Mouse (Mus musculus) gastrocnemius, adult 8-10 months (tissue): Measurements from ENCODE around the gene Rfx7. TPM values are rescaled to one million over a fixed set of nuclear protein-coding genes. Genes with fewer than 3 reads are reported as not detected.
"Not testable (repeated sequence)": the region's sequence is repeated elsewhere in the genome, so short reads cannot be mapped to it uniquely, and the experiment has no call there.

Experiments used
- DNase-seq, 2 experiments: peaks; one replicate each; pipeline ENCODE4 v3.0.0; 2022; ENCODE audit warnings: low spot score in 2 of 2
- total RNA-seq, 4 experiments: library from RNA; stranded (reverse); gene quantifications; 2 replicates each; pipeline ENCODE4 v1.2.4; 2022

Rfx7 gene
- total RNA-seq, 4 experiments from 2014 or later = 17.4 to 23.3 (median 19.9) TPM

GRCm38 (mm10) chr9:72638951-72639842 lies 107.2 kb downstream of the Rfx7 start:
- no peak for DNase-seq

- DNase-seq = peak; percentile 86 to 90
Observed at GRCm38 (mm10) chr9:72639843-72640621, 108.0 kb downstream of the Rfx7 start.

- DNase-seq = no peak
Observed at GRCm38 (mm10) chr9:72640642-72641041, 108.6 kb downstream of the Rfx7 start.

DNA sequence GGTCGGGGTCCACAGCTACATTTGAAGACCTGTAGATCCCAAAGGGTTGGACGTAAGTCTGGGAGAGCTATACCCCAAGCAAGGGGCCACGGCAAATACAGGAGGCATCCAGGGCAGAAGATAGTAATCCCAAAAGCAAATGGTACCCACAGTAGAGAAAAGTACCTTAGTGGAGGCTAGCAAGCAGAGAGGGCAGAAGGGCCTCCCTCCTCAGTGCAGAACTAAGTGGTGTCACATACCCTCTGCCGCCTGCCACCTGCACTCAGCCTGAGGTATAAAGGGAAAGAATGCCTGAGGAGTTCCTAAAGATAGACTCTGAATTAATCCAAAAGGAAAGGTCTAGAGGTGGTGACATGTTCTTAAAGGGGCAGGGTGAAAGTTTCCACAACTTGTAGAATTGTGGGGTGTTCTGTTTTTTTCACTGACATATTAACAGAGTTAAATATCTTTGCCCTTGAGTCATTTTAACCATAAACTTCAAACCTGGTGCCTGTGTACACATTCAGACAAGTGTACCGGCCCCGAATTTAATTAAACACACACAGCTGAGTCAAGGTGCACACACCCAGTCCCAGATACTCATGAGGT lies 109.1 kb downstream of the Rfx7 start:
- peak in 1 of 2 experiments; percentile 53 for DNase-seq

GRCm38 (mm10) chr9:72642756-72643447 lies 110.9 kb downstream of the Rfx7 start:
- DNase-seq = not testable (repeated sequence)

GRCm38 (mm10) chr9:72643651-72644417 lies 111.8 kb downstream of the Rfx7 start:
- no peak for DNase-seq

DNA sequence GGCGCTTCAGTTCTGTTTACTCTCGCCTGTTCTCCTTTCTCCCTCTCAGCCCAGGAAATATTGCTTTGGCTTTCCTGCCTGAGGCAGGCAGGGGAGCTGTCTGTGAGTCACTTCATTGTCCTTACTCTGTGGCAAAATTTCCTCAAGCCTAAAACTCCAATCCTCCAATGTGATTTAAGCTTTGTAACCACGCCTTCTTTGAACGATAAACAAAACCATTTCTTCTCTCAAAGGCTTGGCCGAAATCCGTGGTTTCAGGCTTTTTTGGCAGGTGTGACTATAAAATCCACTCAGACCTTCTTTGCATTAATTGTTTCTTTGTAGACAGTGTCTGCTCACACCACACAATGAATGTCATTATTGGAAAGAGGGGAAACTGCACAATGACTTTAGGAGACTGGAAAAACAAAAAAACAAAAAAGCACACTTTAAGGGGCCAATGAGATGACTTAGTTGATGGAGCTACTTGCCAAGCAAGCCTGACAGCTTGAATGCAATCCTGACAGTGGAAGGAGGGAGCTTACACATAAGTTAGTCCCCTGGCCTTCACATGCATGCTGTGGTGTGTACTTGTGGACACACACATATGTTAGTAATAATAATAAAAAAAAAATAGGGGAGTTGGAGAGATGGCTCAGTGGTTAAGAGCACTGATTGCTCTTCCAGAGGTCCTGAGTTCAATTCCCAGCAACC lies 112.5 kb downstream of the Rfx7 start:
- DNase-seq = no peak

GRCm38 (mm10) chr9:72649781-72650180 lies 117.7 kb downstream of the Rfx7 start:
- no peak for DNase-seq

DNA sequence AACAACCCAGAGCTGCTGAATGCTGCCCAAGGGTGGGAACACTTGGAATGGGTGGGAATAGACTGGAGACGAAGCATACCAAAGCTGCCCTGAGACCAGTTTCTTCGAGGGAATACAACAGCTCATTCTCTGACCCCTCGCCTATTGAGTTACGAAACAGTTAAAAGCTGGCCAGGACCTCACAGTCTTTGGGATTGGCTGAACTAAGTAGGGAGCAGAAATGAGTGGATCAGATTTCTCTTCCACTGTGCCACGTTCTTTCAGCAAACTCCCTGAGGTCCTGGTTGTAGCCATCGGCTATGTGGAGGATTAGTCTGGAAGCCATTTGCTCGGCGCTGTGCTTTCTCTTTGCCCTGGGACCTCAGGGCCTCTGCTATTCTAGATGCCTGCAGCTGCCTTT lies 120.9 kb downstream of the Rfx7 start:
- DNase-seq = peak in 1 of 2 experiments; percentile 50

GRCm38 (mm10) chr9:72653533-72653932 lies 121.5 kb downstream of the Rfx7 start:
- no peak for DNase-seq

GRCm38 (mm10) chr9:72654593-72655242 lies 122.7 kb downstream of the Rfx7 start:
- peak in 1 of 2 experiments; percentile 77 for DNase-seq

- no peak for DNase-seq
Observed at GRCm38 (mm10) chr9:72655602-72656001, 123.6 kb downstream of the Rfx7 start.

DNA sequence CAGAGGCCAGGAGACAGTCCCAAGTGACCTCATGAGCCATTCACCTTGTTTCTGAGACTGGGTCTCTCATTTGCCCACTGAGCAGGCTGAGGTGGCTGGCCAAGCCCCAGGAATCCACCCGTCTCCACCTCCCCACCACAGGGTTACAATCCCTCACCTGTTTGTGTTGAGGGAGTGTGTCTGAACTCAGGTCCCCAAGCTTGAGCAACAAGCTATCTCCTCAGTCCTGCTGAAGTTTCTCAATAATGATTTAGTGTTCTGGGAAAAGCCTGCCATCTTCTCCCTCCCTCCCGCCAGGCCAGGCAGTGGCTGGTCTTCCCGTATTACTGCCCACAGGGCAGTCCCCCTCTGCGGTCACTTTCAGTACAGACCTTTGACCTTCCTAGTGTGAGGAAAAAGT lies 124.5 kb downstream of the Rfx7 start:
- no peak for DNase-seq

GRCm38 (mm10) chr9:72656940-72657339 lies 124.9 kb downstream of the Rfx7 start:
- DNase-seq = no peak

DNA sequence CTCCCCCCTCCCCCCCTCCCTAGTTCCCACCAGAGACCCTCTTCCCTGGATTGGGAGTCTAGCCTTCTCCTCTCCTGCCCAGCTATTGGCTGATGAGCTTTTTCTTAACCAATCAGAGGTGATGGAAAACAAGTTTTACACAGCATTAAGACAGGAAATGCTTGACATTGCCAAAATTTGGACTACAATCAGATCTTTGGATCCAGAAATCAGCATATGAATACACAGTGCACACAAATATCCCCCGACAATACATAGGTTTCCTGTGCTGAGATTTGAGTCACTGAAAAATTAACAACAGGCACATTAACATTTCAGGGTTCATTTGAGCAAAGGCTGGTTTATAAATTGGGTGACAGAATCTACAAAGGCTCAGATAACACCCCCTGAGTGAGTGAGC lies 125.7 kb downstream of the Rfx7 start:
- DNase-seq = no peak

DNA sequence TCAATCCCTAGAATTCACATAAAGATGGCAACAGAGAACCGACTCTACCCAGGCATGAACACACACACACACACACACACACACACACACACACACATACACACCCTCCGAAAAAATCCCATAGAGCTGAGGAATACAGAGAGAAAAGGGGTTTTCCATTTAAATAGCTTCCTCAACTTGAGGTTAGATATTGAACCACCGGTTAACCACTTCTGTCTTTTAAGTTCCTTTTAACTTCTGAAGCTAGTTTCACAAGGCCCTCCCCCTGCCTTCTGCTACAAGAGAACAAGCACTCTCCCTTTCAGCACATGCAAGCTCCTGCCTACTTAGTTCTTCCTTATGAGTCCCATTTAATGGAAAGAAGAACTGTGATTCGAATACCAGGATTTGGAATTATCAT lies 128.1 kb downstream of the Rfx7 start:
- no peak for DNase-seq

DNA sequence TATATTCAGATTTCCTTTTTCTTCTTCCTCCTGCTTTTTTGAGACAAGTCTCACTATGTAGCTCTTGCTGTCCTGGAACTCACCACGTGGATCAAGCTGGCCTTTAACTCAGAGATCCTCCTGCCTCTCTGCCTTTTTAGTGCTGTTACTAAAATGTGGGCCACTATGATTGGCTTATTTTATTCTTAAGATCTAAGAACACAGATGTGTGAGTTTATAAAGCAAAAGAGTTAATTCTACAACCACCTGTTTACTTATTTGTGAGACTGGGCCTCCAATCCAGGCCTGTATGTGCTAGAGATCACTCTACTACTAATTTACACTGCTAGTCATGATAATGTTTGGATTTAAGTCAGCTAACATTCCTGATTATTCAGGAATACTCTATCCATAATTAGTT lies 128.9 kb downstream of the Rfx7 start:
- no peak for DNase-seq

GRCm38 (mm10) chr9:72661561-72661894 lies 129.5 kb downstream of the Rfx7 start:
- no peak for DNase-seq

- DNase-seq = peak; percentile 90 to 95
Observed at GRCm38 (mm10) chr9:72661895-72662661, 130.0 kb downstream of the Rfx7 start, which contains the start of gene Nedd4. TSS of gene Nedd4 (plus strand) at chr9:72662346.
